Mouse (Mus musculus) midbrain, embryonic 16.5 days (tissue): ENCODE measurements around the gene Celf2. TPM values are rescaled to one million over a fixed set of nuclear protein-coding genes. Genes with fewer than 3 reads are reported as not detected.
"Not testable (repeated sequence)": the region's sequence is repeated elsewhere in the genome, so short reads cannot be mapped to it uniquely, and the experiment has no call there.

Experiments used
- ATAC-seq: fragments of 200-750 bp; cut with Nextera tagmentation; 2 replicates; pipeline ENCODE4 v1.8.0; 2017; ENCODE audit warnings: moderate TSS enrichment
- H3K27ac ChIP-seq: fragments of 300-500 bp; sonication (generic); 2 replicates; pipeline ENCODE4 v1.5.1; 2014; ENCODE audit warnings: mild to moderate bottlenecking, low read length, mixed read lengths
- H3K27me3 ChIP-seq: fragments of 300-500 bp; sonication (generic); 2 replicates; pipeline ENCODE4 v1.6.1; 2014; ENCODE audit warnings: low read depth, low read length, mixed read lengths; ENCODE audit not compliant: control insufficient read depth, insufficient read depth
- H3K36me3 ChIP-seq: fragments of 300-500 bp; sonication (generic); 2 replicates; pipeline ENCODE4 v1.6.1; 2014; ENCODE audit warnings: mild to moderate bottlenecking, low read length, moderate library complexity, mixed read lengths; ENCODE audit not compliant: control insufficient read depth, insufficient read depth
- H3K4me1 ChIP-seq: fragments of 300-500 bp; sonication (generic); 2 replicates; pipeline ENCODE4 v1.6.1; 2014; ENCODE audit warnings: mild to moderate bottlenecking, low read length, mixed read lengths; ENCODE audit not compliant: control insufficient read depth, insufficient read depth
- H3K4me2 ChIP-seq: fragments of 300-500 bp; sonication (generic); 2 replicates; pipeline ENCODE4 v1.6.1; 2014; ENCODE audit warnings: mild to moderate bottlenecking, low read length, mixed read lengths
- H3K4me3 ChIP-seq: fragments of 300-500 bp; sonication (generic); 2 replicates; pipeline ENCODE4 v1.5.1; 2014; ENCODE audit warnings: low read depth, mild to moderate bottlenecking, low read length, moderate library complexity, mixed read lengths
- H3K9ac ChIP-seq: fragments of 300-500 bp; sonication (generic); 2 replicates; pipeline ENCODE4 v1.6.1; 2014; ENCODE audit warnings: low read depth, low read length, mixed read lengths
- H3K9me3 ChIP-seq: fragments of 300-500 bp; sonication (generic); replicated peaks from 2 replicates; pipeline ENCODE4 v1.6.1; 2014; ENCODE audit warnings: mild to moderate bottlenecking, low read length, mixed read lengths; ENCODE audit not compliant: control insufficient read depth, poor library complexity, severe bottlenecking
- WGBS: fragments of 180-500 bp; shearing (Covaris S2); extraction: QIAGEN DNeasy Blood & Tissue Kit; methylation state at CpG from one replicate; pipeline ENCODE4 v1.1.7; 2014; 5-methylcytosine and 5-hydroxymethylcytosine counted together
- polyA plus RNA-seq: library from polyadenylated mRNA; unstranded; fragments of >200 nt; fragmentation: Nextera tagmentation; extraction: Ambion mirVana; gene quantifications from 2 replicates; pipeline ENCODE4 v1.2.1, GENCODE M21; 2015

Celf2 gene
- polyA plus RNA-seq, 1 experiment from 2014 or later, result 160 TPM

DNA sequence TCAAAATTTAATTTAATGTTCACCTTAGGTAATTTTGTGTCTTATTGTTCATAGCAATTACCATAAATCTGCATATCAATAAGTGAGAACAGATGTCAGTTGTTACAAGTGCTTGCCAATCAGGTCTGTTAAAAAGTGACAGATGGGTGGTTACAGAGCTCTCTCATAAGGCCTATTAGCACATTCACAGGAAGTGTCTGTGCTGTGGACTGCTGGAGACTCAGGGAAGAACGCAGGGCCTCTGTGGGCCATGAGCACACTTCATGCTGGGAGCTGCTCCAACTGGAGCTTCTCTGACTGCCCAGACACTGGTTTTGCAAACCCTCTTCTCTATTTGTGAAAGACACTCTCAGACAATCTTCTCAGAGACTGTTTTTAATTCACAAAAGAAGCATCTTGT, 914.6 kb downstream of the Celf2 start:
- Histone ChIP-seq H3K9ac (no peak overlapping the region), H3K9me3 (no peaks in the 10 kb centered on the region), H3K4me2 (no peak overlapping the region), H3K4me3 (no peak overlapping the region), H3K27ac (0 out of 2 replicates have a peak overlapping the region, but pooled peaks have one; percentile 33), H3K27me3 (no peaks in the 10 kb centered on the region), H3K4me1 (peaks cover 8% of the 10 kb centered on the region; the same call in 1 of the 2 replicates), H3K36me3 (peaks cover 2% of the 10 kb centered on the region; the same call in 1 of the 2 replicates)
- ATAC-seq, result peak; percentile 74
- 13% methylated on average over 1 of the region's 1 CpGs for WGBS

- ATAC-seq, result no peak
- no peak overlapping the region for H3K4me2 ChIP-seq
- no peak overlapping the region for H3K4me3 ChIP-seq
- H3K36me3 ChIP-seq, result peaks cover 2% of the 10 kb centered on the region; the same call in 1 of the 2 replicates
- H3K4me1 ChIP-seq, result peaks cover 6% of the 10 kb centered on the region; the same call in 1 of the 2 replicates
- no peaks in the 10 kb centered on the region for H3K9me3 ChIP-seq
- H3K27me3 ChIP-seq, result no peaks in the 10 kb centered on the region
- H3K9ac ChIP-seq, result no peak overlapping the region
- WGBS, result 37% methylated on average over 3 of the region's 3 CpGs
- H3K27ac ChIP-seq, result peak overlapping the region; percentile 5; the same call in 1 of the 2 replicates
Measured at GRCm38 (mm10) chr2:6594160-6594559, 915.2 kb downstream of the Celf2 start.

DNA sequence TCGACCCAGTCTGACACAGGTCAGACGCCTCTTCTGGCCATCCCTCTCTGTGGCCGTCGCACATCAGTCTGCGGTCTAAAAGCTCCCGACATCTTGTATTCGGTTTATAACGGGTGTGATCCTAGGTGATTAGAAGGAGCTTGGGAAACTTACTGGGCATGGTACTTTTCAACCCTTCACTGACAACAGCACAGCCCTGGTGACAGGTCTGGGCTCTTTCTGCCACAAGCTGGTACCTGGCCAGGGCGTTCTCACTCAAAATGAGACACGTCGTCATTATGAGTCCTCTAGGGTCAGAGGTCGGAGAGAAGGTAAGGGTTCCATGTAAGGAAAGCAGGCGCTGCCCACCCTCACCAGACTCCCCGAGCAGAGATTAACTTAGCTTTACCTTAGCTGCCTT, 915.6 kb downstream of the Celf2 start:
- WGBS, result 80% methylated on average over 14 of the region's 14 CpGs
- H3K27ac ChIP-seq, result peak overlapping the region; percentile 18; the same call in 1 of the 2 replicates
- no peak overlapping the region for H3K9ac ChIP-seq
- no peak for ATAC-seq
- no peak overlapping the region for H3K4me3 ChIP-seq
- peaks cover 2% of the 10 kb centered on the region; the same call in 1 of the 2 replicates for H3K36me3 ChIP-seq
- H3K4me2 ChIP-seq, result no peak overlapping the region
- peaks cover 4% of the 10 kb centered on the region; the same call in 1 of the 2 replicates for H3K4me1 ChIP-seq
- H3K27me3 ChIP-seq, result no peaks in the 10 kb centered on the region
- no peaks in the 10 kb centered on the region for H3K9me3 ChIP-seq

GRCm38 (mm10) chr2:6586122-6586681, 923.2 kb downstream of the Celf2 start:
- no peak for ATAC-seq
- Histone ChIP-seq H3K4me1 (no peaks in the 10 kb centered on the region), H3K4me2 (no peak overlapping the region), H3K9me3 (no peaks in the 10 kb centered on the region), H3K27ac (no peak overlapping the region), H3K9ac (no peak overlapping the region), H3K27me3 (no peaks in the 10 kb centered on the region), H3K4me3 (no peak overlapping the region), H3K36me3 (peaks cover 12% of the 10 kb centered on the region; the same call in 1 of the 2 replicates)
- 88% methylated on average over 10 of the region's 10 CpGs for WGBS

- Histone ChIP-seq H3K4me1 (peaks cover 2% of the 10 kb centered on the region; the same call in 1 of the 2 replicates), H3K9me3 (no peaks in the 10 kb centered on the region), H3K4me2 (no peak overlapping the region), H3K27ac (no peak overlapping the region), H3K4me3 (no peak overlapping the region), H3K9ac (no peak overlapping the region), H3K27me3 (no peaks in the 10 kb centered on the region), H3K36me3 (peaks cover 12% of the 10 kb centered on the region; the same call in 1 of the 2 replicates)
- ATAC-seq, result no peak
- 87% methylated on average over 7 of the region's 7 CpGs for WGBS
Measured at GRCm38 (mm10) chr2:6585069-6585754, 924.2 kb downstream of the Celf2 start.

DNA sequence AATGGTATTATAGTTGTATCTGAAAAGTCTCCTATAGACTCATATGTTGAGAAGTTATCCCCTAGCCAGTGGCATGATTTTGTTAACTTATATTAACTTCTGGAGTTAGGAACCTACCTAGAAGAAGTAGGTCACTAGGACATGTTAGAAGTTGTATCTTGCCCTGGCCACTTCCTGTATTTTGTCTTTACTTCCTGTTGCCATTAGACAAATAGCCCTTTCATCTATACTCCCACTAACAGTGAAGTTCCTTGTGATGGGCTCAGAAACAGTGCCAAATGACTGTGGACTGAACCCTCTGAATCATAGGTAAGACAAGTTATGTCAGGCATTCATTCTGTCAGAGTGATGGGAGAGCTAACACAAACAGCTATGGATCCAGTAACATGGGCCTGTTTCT, 926.7 kb downstream of the Celf2 start:
- H3K4me2 ChIP-seq, result no peak overlapping the region
- H3K9me3 ChIP-seq, result no peaks in the 10 kb centered on the region
- peaks cover 2% of the 10 kb centered on the region; the same call in 1 of the 2 replicates for H3K4me1 ChIP-seq
- no peak for ATAC-seq
- H3K27ac ChIP-seq, result no peak overlapping the region
- no peak overlapping the region for H3K9ac ChIP-seq
- H3K27me3 ChIP-seq, result no peaks in the 10 kb centered on the region
- H3K36me3 ChIP-seq, result peaks cover 12% of the 10 kb centered on the region; the same call in 1 of the 2 replicates
- no peak overlapping the region for H3K4me3 ChIP-seq

GRCm38 (mm10) chr2:6580066-6580465, 929.3 kb downstream of the Celf2 start:
- ATAC-seq, result peak; percentile 25; the same call in 1 of the 2 replicates
- Histone ChIP-seq H3K4me3 (no peak overlapping the region), H3K4me1 (peaks cover 2% of the 10 kb centered on the region; the same call in 1 of the 2 replicates), H3K27me3 (no peaks in the 10 kb centered on the region), H3K27ac (0 out of 2 replicates have a peak overlapping the region, but pooled peaks have one; percentile 26), H3K36me3 (peaks cover 5% of the 10 kb centered on the region; the same call in 1 of the 2 replicates), H3K9me3 (no peaks in the 10 kb centered on the region), H3K4me2 (no peak overlapping the region), H3K9ac (no peak overlapping the region)
- WGBS, result 80% methylated on average over 5 of the region's 5 CpGs

- not testable (repeated sequence) for H3K4me2 ChIP-seq, H3K9me3 ChIP-seq, H3K27ac ChIP-seq, ATAC-seq, H3K4me1 ChIP-seq, H3K4me3 ChIP-seq, H3K27me3 ChIP-seq, H3K36me3 ChIP-seq, H3K9ac ChIP-seq
- WGBS, result 97% methylated on average over 3 of the region's 3 CpGs
Measured at GRCm38 (mm10) chr2:6575316-6575715, 934.0 kb downstream of the Celf2 start.

DNA sequence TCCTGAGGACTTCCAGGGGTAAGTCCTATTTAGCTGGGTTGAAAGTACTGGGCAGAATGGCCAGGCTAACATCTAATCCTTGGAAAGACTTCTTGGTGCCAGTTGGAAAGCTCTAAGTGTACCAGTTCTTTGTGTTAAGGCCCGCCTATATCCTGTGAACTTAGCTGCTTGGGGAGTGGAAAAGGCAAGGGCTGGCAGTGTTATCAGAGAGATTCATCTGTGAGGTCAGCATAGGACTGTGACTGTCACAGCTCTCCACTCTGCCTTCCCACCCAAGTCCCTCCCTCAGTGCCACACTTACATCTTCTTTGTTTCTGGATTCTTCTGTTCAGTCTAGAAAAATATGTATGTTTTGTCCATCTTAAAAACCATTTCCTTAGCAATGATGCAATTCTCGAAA, 935.7 kb downstream of the Celf2 start:
- Histone ChIP-seq H3K36me3 (no peaks in the 10 kb centered on the region), H3K4me3 (no peak overlapping the region), H3K9ac (no peak overlapping the region), H3K9me3 (no peaks in the 10 kb centered on the region), H3K27me3 (no peaks in the 10 kb centered on the region), H3K4me2 (no peak overlapping the region), H3K27ac (no peak overlapping the region), H3K4me1 (no peaks in the 10 kb centered on the region)
- no peak for ATAC-seq
- 81% methylated on average over 2 of the region's 2 CpGs for WGBS
